Mouse (Mus musculus): ENCODE data around the gene Ankrd2. TPM values are rescaled to one million over a fixed set of nuclear protein-coding genes. Genes with fewer than 3 reads are reported as not detected.

The Ankrd2 gene
- polyA plus RNA-seq, 1 experiment from 2014 or later: 0.18 TPM

DNA sequence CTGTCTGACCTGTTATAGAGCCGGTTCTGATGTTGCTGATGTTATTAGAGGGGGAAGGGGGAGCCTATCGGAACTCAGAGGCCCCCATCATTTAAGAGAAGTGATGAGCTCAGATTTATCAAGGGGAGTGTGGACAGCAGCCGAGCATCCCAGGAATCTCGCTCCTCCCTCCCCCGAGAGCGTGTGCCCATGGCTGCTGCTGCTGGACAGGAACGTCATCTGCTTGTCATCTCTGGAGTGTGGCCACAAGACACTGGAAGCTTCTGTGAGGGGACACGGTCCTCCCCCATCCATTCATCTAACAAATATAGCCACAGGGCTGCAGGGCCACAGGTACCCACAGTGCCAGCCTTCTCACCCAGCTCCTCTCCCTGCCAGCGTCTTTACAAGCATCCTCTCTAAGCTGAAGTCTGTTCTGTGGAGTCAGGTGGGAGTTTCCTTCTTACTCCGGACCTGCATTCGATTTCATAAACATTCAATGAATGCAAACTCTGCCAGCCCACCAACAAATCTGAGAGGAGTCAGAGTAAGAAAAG lies 1.4 kb downstream of the Ankrd2 start:
- ATAC-seq: no peak
- Histone ChIP-seq H3K9ac (no peak overlapping the region), H3K27me3 (replicated peaks) (no peaks in the 10 kb centered on the region; the same call in 1 of the 2 replicates), H3K4me3 (replicated peaks) (no peak overlapping the region), H3K36me3 (0 out of 2 replicates have a peak, but pooled peaks cover 5% of the 10 kb centered on the region), H3K4me1 (replicated peaks) (peaks cover 9% of the 10 kb centered on the region; the same call in 1 of the 2 replicates), H3K4me2 (replicated peaks) (no peak overlapping the region), H3K9me3 (no peaks in the 10 kb centered on the region), H3K27ac (no peak overlapping the region)
- 55% methylated on average over 11 of the region's 11 CpGs for WGBS

- ATAC-seq: no peak
These were observed 2.5 kb downstream of the Ankrd2 start for GRCm38 (mm10) chr19:42038310-42038709.

DNA sequence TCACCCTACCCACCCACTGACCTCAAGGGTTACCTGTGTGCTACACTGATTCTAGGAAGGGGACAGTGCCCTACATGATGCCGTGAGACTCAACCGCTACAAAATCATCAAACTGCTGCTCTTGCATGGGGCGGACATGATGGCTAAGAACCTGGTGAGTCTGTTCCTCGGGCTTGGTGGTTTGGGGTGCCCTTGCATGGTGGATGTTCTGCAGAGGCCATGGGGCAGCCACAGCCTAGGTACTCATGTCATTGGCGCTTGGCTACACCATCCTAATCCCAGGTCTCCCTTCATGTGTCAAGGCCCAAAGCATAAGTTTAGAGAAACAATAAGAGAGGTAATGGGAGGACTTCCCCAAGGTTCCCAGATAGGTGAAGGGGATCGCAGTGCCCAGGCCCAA lies 8.2 kb downstream of the Ankrd2 start:
- Histone ChIP-seq H3K4me2 (replicated peaks) (no peak overlapping the region), H3K27ac (no peak overlapping the region), H3K4me3 (replicated peaks) (no peak overlapping the region), H3K9ac (no peak overlapping the region), H3K4me1 (replicated peaks) (peaks cover 8% of the 10 kb centered on the region), H3K27me3 (replicated peaks) (no peaks in the 10 kb centered on the region), H3K36me3 (no peaks in the 10 kb centered on the region), H3K9me3 (no peaks in the 10 kb centered on the region)
- ATAC-seq: no peak
- WGBS: 94% methylated on average over 6 of the region's 6 CpGs

More at GRCm38 (mm10) chr19:42038310-42038709, 2.5 kb downstream of the Ankrd2 start:
- no peak overlapping the region for H3K4me3 ChIP-seq (replicated peaks)
- no peak overlapping the region for H3K27ac ChIP-seq
- H3K4me2 ChIP-seq (replicated peaks): no peak overlapping the region
- no peaks in the 10 kb centered on the region for H3K9me3 ChIP-seq
- 91% methylated on average over 12 of the region's 12 CpGs for WGBS
- 0 out of 2 replicates have a peak, but pooled peaks cover 5% of the 10 kb centered on the region for H3K36me3 ChIP-seq
- no peak overlapping the region for H3K9ac ChIP-seq
- H3K4me1 ChIP-seq (replicated peaks): peaks cover 9% of the 10 kb centered on the region; the same call in 1 of the 2 replicates
- no peaks in the 10 kb centered on the region; the same call in 1 of the 2 replicates for H3K27me3 ChIP-seq (replicated peaks)

DNA sequence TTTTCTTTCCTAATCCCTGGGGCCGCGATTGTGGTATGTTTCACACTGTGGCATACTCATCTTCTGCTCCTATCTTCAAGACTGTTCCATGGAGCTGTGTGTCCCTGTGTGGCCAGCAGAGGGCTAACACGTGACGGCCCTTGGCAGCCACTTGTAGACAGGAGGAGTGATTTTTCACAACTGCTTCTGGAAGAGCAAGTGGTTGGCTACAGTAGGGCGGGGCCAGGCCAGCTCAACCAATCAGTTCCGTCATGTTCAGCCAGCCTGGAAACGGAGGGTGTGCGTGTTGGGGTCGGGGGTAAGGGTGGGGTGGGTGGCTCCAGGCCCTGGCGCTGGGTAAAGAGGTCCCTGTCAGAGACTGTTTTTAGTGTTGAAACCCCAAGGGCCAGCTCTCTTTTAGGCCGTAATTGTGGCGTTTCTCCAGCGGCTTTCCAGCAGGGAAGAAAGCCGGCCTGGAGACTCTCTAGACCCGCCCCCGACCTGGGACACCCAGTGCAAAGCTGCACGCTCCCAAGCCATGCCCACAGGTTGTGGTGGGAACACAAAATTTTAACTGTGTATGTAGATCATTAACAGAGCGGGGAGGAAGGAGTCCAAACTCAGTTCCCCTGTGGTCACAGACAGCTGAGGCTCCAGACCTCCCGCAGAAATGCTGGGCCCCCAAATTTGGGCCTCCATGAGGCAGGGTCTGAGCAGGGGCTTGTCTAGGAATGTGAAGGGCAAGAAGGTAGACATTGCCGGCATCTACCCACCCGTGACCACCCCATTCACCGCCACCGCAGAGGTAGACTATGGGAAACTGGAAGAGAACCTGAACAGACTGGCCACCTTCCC lies 9.7 kb downstream of the Ankrd2 start, which contains the start of gene Hoga1:
TSS of gene Hoga1 (plus strand) at position 342 of the 834 bp plus-strand sequence.
- no peak within 1 kb of the TSS for H3K27ac ChIP-seq
- peak within 1 kb of the TSS; percentile 38 for H3K4me3 ChIP-seq (replicated peaks)
- peak; percentile 97 for ATAC-seq
- H3K4me2 ChIP-seq (replicated peaks): peak within 1 kb of the TSS; percentile 64
- 18% methylated on average over 23 of the region's 23 CpGs for WGBS
- peaks cover 8% of the 10 kb centered on the region for H3K4me1 ChIP-seq (replicated peaks)
- H3K9me3 ChIP-seq: no peaks in the 10 kb centered on the region
- no peaks in the 10 kb centered on the region for H3K27me3 ChIP-seq (replicated peaks)
- H3K9ac ChIP-seq: peak within 1 kb of the TSS; percentile 21
- no peaks in the 10 kb centered on the region for H3K36me3 ChIP-seq

DNA sequence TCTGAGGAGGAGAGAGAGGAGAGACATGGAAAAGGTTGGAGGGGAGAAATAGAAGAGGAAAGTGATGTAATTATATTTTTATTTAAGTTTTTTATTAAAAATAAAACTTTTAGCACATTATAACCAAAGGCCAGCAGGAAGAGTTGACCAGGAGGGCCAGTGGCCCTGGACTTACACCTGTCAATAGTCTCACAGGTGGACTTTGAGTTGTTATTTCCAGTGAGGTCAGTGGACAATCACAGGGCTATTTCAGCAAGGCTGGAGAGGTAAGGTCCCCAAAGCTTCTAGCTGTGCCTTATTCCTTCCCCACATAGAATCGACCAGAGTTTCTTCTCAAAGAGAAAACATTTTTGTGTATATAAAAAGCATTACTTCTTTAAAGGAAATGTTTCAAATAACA lies 14.5 kb downstream of the Ankrd2 start:
- H3K9ac ChIP-seq: no peak overlapping the region
- no peak overlapping the region for H3K27ac ChIP-seq
- H3K36me3 ChIP-seq: no peaks in the 10 kb centered on the region
- no peak for ATAC-seq
- WGBS: 93% methylated on average over 1 of the region's 1 CpGs
- H3K4me3 ChIP-seq (replicated peaks): no peak overlapping the region
- H3K27me3 ChIP-seq (replicated peaks): no peaks in the 10 kb centered on the region
- no peaks in the 10 kb centered on the region for H3K9me3 ChIP-seq
- H3K4me2 ChIP-seq (replicated peaks): no peak overlapping the region
- peaks cover 8% of the 10 kb centered on the region for H3K4me1 ChIP-seq (replicated peaks)

DNA sequence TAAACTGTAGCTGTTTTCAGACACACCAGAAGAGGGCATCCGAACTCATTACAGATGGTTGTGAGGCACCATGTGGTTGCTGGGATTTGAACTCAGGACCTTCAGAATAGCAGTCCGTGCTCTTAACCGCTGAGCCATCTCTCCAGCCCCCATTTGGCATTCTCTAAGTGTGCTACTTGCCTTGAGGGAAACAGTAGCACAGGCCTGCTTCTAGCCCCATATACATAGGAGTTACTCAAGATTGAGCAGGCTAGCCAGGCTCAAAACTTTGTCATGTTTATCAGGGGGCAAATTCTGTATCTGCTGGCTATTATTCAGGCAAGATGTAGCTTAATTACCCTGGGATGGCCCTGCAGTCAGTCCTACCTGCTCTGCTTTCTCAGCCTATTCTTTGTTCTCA lies 15.6 kb downstream of the Ankrd2 start:
- no peak overlapping the region for H3K4me3 ChIP-seq (replicated peaks)
- no peak overlapping the region for H3K4me2 ChIP-seq (replicated peaks)
- 88% methylated on average over 3 of the region's 3 CpGs for WGBS
- H3K36me3 ChIP-seq: no peaks in the 10 kb centered on the region
- ATAC-seq: no peak
- no peaks in the 10 kb centered on the region for H3K9me3 ChIP-seq
- no peak overlapping the region for H3K9ac ChIP-seq
- no peaks in the 10 kb centered on the region for H3K27me3 ChIP-seq (replicated peaks)
- no peaks in the 10 kb centered on the region for H3K4me1 ChIP-seq (replicated peaks)
- no peak overlapping the region for H3K27ac ChIP-seq

DNA sequence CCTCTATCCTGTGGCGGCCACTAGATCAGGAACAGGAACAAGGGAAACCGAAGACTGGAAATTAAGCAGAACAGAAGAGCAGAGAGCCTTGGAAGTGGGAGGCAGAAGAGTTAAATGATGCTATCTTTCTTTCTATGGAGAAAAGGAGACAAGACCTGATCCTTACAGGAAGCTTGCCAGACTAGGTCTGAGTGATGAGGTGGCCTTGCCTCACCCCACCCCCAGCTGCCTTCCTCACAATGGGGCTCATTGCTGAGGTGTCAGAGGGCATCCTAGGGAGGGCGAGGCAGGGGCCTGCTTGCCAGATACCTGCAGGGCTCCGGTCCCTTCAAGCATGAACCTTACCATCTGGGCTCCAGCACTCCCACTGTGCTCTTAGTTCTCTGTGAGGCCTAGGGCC lies 16.1 kb downstream of the Ankrd2 start, which contains the start of gene 4933411K16Rik:
TSS of gene 4933411K16Rik (plus strand) at position 301 of the 400 bp plus-strand sequence.
- no peak within 1 kb of the TSS for H3K27ac ChIP-seq
- H3K9me3 ChIP-seq: no peaks in the 10 kb centered on the region

DNA sequence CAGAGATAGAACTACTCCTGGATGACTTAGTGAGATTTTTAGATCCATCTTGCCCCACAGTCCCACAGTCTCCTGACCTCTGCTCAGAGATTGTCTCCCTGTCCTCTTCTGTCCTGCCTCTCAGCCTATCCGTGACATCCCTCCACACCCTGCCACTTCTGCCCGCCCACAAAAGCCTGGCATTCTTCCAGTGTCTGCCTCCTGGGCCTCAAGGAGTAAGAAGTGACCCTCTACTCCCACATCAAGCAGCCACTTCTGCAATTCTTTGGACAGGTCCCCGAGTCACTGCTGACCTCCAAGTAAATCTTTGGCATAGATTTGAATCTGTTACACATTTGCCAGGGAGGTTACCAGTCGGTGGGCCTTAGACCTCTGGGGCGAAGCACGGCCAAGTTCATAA lies 18.5 kb downstream of the Ankrd2 start:
- Histone ChIP-seq H3K4me1 (replicated peaks) (no peaks in the 10 kb centered on the region), H3K9ac (no peak overlapping the region), H3K27ac (no peak overlapping the region), H3K4me2 (replicated peaks) (no peak overlapping the region), H3K4me3 (replicated peaks) (no peak overlapping the region), H3K27me3 (replicated peaks) (no peaks in the 10 kb centered on the region), H3K36me3 (no peaks in the 10 kb centered on the region), H3K9me3 (no peaks in the 10 kb centered on the region)
- no peak for ATAC-seq
- WGBS: 71% methylated on average over 6 of the region's 6 CpGs

More for the DNA sequence above, 16.1 kb downstream of the Ankrd2 start, which contains the start of gene 4933411K16Rik:
- Histone ChIP-seq H3K27me3 (replicated peaks) (no peaks in the 10 kb centered on the region), H3K4me2 (replicated peaks) (no peak within 1 kb of the TSS), H3K9ac (no peak within 1 kb of the TSS), H3K4me1 (replicated peaks) (no peaks in the 10 kb centered on the region), H3K36me3 (no peaks in the 10 kb centered on the region), H3K4me3 (replicated peaks) (no peak within 1 kb of the TSS)
- WGBS: 73% methylated on average over 4 of the region's 4 CpGs
- no peak for ATAC-seq

DNA sequence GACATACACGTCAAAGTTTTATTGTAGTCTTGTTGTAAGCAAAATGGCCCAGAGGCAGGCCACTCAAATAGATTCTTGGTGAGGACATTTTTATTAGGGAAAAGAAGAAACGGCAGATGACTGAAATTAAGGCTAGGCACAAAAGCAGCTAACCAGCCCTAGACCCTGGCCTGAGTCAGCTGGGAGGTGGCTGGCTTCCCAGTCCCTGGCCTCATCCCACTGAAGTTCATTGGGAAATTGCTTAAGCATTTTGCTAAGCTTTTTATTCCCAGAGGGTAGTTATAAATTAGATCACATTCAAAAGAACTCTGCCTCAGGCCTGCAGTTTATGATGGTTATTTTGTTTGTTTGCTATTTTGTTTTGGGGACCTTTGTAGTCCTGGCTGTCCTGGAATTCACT lies 20.1 kb downstream of the Ankrd2 start:
- no peak for ATAC-seq
- no peak overlapping the region for H3K9ac ChIP-seq
- no peak overlapping the region for H3K4me2 ChIP-seq (replicated peaks)
- H3K4me1 ChIP-seq (replicated peaks): no peaks in the 10 kb centered on the region
- 75% methylated on average over 2 of the region's 2 CpGs for WGBS
- no peaks in the 10 kb centered on the region for H3K9me3 ChIP-seq
- no peak overlapping the region for H3K27ac ChIP-seq
- no peaks in the 10 kb centered on the region for H3K36me3 ChIP-seq
- H3K4me3 ChIP-seq (replicated peaks): no peak overlapping the region
- H3K27me3 ChIP-seq (replicated peaks): no peaks in the 10 kb centered on the region

DNA sequence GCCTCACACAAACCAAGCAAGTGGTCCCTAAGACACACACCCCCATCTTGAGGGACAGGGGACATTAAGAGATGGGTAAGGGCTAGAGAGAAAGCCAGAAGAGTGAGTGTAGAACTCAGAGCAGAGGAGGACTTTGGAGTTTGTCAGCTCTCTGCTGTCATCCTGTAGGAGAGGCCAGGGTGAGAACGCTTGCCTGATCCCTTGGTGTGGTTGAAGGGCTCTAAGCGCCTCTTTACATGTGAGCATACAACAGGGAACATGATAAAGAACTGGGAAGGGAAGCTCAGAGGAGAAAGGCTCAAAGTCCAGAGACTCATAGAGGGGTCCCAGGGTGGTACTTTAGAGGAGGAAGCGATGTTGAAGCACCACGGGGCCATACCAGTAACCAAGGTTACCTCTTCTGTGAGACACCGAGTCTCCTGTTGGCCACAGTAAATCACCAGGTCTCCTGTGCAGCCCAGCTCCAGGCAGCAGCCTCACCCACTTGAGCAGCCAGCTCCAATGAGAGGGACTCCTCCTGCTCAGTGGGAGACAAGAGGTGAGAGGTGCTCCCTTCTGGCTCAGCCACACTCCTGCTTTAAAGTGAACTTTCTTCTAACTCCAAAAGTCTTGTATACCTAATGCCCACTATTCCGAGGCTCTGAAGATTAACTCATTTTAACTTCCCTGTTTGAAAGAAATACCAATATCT lies 21.1 kb downstream of the Ankrd2 start:
- peak; percentile 52; the same call in 1 of the 2 replicates for ATAC-seq
- Histone ChIP-seq H3K9me3 (no peaks in the 10 kb centered on the region), H3K27me3 (replicated peaks) (no peaks in the 10 kb centered on the region), H3K4me1 (replicated peaks) (no peaks in the 10 kb centered on the region), H3K4me3 (replicated peaks) (no peak overlapping the region), H3K9ac (no peak overlapping the region), H3K36me3 (no peaks in the 10 kb centered on the region), H3K4me2 (replicated peaks) (no peak overlapping the region), H3K27ac (no peak overlapping the region)
- WGBS: 68% methylated on average over 6 of the region's 6 CpGs

- H3K27me3 ChIP-seq (replicated peaks): no peaks in the 10 kb centered on the region
- no peak overlapping the region for H3K4me2 ChIP-seq (replicated peaks)
- H3K36me3 ChIP-seq: no peaks in the 10 kb centered on the region
- no peak overlapping the region for H3K4me3 ChIP-seq (replicated peaks)
- ATAC-seq: no peak
- no peaks in the 10 kb centered on the region for H3K4me1 ChIP-seq (replicated peaks)
- no peaks in the 10 kb centered on the region for H3K9me3 ChIP-seq
- H3K27ac ChIP-seq: no peak overlapping the region
- no peak overlapping the region for H3K9ac ChIP-seq
- WGBS: 57% methylated on average over 7 of the region's 7 CpGs
These were observed 22.6 kb downstream of the Ankrd2 start for GRCm38 (mm10) chr19:42058426-42058825.

DNA sequence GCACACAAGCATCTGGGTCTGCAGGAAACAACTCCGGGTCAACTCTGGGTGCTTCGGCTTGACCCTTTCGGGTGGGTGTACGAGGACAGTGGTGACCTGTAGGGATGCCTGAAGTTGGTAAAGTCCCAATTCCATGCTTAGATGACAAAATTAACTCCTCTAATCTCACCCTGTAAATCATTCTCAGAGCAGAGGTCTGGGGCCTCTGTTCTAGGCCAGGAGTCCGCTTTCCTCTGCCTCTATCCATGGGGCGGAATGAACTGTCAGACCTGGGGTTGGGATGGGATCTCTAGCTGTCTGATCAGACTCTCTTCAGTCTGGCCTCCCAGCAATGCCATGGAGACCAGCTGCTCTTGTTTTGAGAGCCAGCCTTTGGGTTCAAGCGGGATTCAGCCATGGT lies 25.6 kb downstream of the Ankrd2 start:
- WGBS: 88% methylated on average over 7 of the region's 7 CpGs
- Histone ChIP-seq H3K4me1 (replicated peaks) (no peaks in the 10 kb centered on the region), H3K27me3 (replicated peaks) (no peaks in the 10 kb centered on the region), H3K9ac (no peak overlapping the region), H3K36me3 (no peaks in the 10 kb centered on the region), H3K4me3 (replicated peaks) (no peak overlapping the region), H3K4me2 (replicated peaks) (no peak overlapping the region), H3K9me3 (no peaks in the 10 kb centered on the region), H3K27ac (no peak overlapping the region)
- ATAC-seq: no peak
